Mouse (Mus musculus): ENCODE measurements around the gene Etfb. TPM values are rescaled to one million over a fixed set of nuclear protein-coding genes. Genes with fewer than 3 reads are reported as not detected.

Gene Etfb
- polyA plus RNA-seq, 1 experiment from 2014 or later: 505 TPM

- 91% methylated on average over 14 of the region's 14 CpGs for WGBS
- H3K9me3 ChIP-seq: no peaks in the 10 kb centered on the region
- H3K27ac ChIP-seq: no peak overlapping the region
- 0 out of 2 replicates have a peak, but pooled peaks cover 4% of the 10 kb centered on the region for H3K4me1 ChIP-seq
- no peaks in the 10 kb centered on the region for H3K27me3 ChIP-seq (ENCODE audit: insufficient read depth, poor library complexity, severe bottlenecking)
- H3K4me3 ChIP-seq: no peak overlapping the region
- DNase-seq (ENCODE audit: low spot score): no peak
- H3K36me3 ChIP-seq: peaks cover 73% of the 10 kb centered on the region
Observed at GRCm38 (mm10) chr7:43453599-43454355, 9.9 kb downstream of the Etfb start.

DNA sequence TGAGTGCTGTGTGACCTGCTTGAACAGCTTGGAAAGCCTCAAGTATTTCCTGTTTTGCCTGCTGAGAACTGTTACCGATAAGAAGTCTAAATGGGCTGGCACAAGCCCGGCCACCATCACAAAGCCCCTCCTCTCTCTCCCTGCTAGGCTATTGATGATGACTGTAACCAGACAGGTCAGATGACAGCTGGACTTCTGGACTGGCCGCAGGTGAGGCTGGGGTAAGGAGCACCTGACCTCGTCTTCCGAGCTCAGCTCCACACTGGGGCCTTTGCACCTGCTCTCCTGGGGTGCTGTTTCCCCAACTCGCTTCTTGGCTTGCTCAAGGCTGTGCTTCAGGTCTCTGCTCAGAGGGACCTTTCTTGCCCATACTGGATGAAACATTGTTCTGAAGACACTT lies 10.5 kb downstream of the Etfb start:
- Histone ChIP-seq H3K4me1 (0 out of 2 replicates have a peak, but pooled peaks cover 2% of the 10 kb centered on the region), H3K9me3 (no peaks in the 10 kb centered on the region), H3K36me3 (peaks cover 73% of the 10 kb centered on the region), H3K4me3 (no peak overlapping the region), H3K27me3 (ENCODE audit: insufficient read depth, poor library complexity, severe bottlenecking) (no peaks in the 10 kb centered on the region), H3K27ac (no peak overlapping the region)
- WGBS: 77% methylated on average over 6 of the region's 6 CpGs
- no peak for DNase-seq (ENCODE audit: low spot score)

DNA sequence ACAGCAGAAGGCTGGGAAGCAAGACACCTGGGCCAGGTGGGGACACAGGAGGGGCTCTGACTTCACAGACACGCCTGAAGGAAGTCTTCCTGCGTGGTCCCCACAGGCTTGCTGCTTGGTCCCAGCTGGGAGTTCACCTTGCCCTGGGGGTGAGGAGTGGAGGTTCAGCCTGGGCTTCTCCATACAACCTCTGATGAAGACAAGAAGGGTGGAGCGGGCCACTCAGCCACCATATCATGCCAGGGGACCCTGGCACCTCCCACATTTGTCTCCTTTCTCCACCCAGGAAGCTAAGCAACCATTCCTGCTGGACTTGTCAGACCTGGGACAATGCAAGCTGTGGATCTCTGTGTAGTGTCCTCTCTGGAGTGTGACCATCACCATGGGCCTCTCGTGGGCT lies 19.0 kb downstream of the Etfb start, which contains the start of gene Vsig10l:
Gene Vsig10l (plus strand): TSS at position 301 of the 400 bp plus-strand sequence.
- Histone ChIP-seq H3K27me3 (ENCODE audit: insufficient read depth, poor library complexity, severe bottlenecking) (peaks cover 39% of the 10 kb centered on the region), H3K36me3 (peaks cover 2% of the 10 kb centered on the region), H3K4me3 (no peak within 1 kb of the TSS), H3K4me1 (peaks cover 19% of the 10 kb centered on the region), H3K9me3 (no peaks in the 10 kb centered on the region), H3K27ac (no peak within 1 kb of the TSS)
- 62% methylated on average over 4 of the region's 4 CpGs for WGBS
- no peak for DNase-seq (ENCODE audit: low spot score)

DNA sequence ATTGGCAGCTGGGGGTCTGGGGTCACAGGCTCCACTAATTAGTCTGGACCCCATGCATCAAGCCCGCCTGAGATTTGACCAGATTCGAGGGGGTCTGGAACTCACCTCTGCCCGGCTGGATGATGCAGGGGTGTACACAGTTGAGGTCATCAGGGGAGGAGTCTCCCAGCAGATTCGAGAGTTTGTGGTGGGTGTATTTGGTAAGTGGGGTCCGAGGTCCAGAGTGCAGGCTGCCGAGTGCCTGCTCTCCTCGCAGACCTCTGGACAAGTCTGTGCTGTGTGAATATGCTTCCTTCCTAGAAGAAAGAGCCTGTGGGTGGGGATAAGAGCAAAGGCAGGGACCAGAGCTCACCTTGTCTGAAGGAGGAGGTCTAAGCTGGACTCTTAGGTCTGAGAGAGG lies 20.1 kb downstream of the Etfb start:
- peaks cover 19% of the 10 kb centered on the region for H3K4me1 ChIP-seq
- no peak overlapping the region for H3K27ac ChIP-seq
- H3K36me3 ChIP-seq: no peaks in the 10 kb centered on the region
- no peak for DNase-seq (ENCODE audit: low spot score)
- H3K27me3 ChIP-seq (ENCODE audit: insufficient read depth, poor library complexity, severe bottlenecking): peaks cover 41% of the 10 kb centered on the region
- 79% methylated on average over 7 of the region's 7 CpGs for WGBS
- H3K4me3 ChIP-seq: no peak overlapping the region
- H3K9me3 ChIP-seq: no peaks in the 10 kb centered on the region

DNA sequence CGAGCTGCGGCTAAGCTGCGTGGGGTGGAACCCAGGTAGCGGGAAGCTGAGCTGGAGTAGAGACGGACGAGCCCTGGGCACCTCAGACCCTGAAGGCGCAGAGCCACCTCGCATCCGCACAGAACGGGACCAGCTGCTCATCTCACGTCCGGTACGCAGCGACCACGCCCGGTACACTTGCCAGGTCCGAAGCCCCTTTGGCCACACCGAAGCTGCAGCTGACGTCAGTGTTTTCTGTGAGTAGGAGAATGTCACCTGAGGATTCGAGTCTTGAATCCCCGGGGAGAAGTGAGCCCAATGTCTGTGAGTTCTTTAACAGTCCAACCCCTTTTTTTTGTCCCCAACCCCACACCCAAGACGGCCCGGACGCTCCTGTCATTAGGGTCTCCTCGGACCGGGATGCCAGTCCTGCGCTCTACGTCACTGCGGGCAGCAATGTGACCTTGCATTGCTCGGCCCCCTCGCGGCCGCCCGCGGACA lies 21.0 kb downstream of the Etfb start:
- 9% methylated on average over 35 of the region's 35 CpGs for WGBS
- peak overlapping the region; percentile 59 for H3K4me3 ChIP-seq
- peak overlapping the region; percentile 79 for H3K27ac ChIP-seq
- H3K4me1 ChIP-seq: peaks cover 19% of the 10 kb centered on the region
- peaks cover 41% of the 10 kb centered on the region for H3K27me3 ChIP-seq (ENCODE audit: insufficient read depth, poor library complexity, severe bottlenecking)
- DNase-seq (ENCODE audit: low spot score): no peak
- H3K9me3 ChIP-seq: no peaks in the 10 kb centered on the region
- H3K36me3 ChIP-seq: no peaks in the 10 kb centered on the region

- DNase-seq (ENCODE audit: low spot score): peak; percentile 96
- peak overlapping the region; percentile 79 for H3K27ac ChIP-seq
- no peaks in the 10 kb centered on the region for H3K9me3 ChIP-seq
- H3K4me3 ChIP-seq: peak overlapping the region; percentile 59
- WGBS: 1% methylated on average over 33 of the region's 33 CpGs
- no peaks in the 10 kb centered on the region for H3K36me3 ChIP-seq
- peaks cover 41% of the 10 kb centered on the region for H3K27me3 ChIP-seq (ENCODE audit: insufficient read depth, poor library complexity, severe bottlenecking)
- peaks cover 19% of the 10 kb centered on the region for H3K4me1 ChIP-seq
Observed at GRCm38 (mm10) chr7:43465344-43466098, 21.6 kb downstream of the Etfb start.

DNA sequence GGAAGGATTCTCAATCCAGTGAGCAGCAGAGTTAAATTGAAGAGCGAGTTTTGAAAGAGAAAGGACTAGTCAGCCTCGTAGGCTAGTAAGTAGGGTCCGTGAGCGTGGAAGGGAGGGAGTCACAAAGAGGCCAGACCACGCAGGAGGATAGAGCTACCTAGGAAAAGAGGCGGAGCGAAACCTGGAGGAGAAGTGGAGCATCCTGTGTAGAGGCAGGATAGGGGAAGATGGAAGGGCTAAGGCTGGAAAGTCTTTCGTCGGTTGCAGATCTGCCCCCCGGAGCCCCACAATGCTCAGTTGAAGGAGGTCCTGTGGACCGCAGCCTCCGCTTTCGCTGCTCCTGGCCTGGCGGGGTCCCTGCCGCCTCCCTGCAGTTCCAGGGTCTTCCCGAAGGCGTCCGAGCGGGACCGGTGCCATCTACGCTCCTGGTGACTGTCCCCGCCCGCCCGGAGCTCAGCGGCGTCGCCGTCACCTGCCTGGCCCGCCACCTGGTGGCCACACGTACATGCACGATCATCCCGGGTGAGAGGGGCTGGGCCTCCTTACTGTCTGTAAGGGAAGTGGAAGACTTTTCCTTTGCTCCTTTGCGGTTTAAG lies 22.3 kb downstream of the Etfb start:
- H3K27me3 ChIP-seq (ENCODE audit: insufficient read depth, poor library complexity, severe bottlenecking): peaks cover 41% of the 10 kb centered on the region
- under 1% methylated on average over 33 of the region's 33 CpGs for WGBS
- DNase-seq (ENCODE audit: low spot score): peak; percentile 89
- H3K36me3 ChIP-seq: no peaks in the 10 kb centered on the region
- peak overlapping the region; percentile 36; the same call in 1 of the 2 replicates for H3K27ac ChIP-seq
- peaks cover 19% of the 10 kb centered on the region for H3K4me1 ChIP-seq
- H3K4me3 ChIP-seq: peak overlapping the region; percentile 59
- no peaks in the 10 kb centered on the region for H3K9me3 ChIP-seq

DNA sequence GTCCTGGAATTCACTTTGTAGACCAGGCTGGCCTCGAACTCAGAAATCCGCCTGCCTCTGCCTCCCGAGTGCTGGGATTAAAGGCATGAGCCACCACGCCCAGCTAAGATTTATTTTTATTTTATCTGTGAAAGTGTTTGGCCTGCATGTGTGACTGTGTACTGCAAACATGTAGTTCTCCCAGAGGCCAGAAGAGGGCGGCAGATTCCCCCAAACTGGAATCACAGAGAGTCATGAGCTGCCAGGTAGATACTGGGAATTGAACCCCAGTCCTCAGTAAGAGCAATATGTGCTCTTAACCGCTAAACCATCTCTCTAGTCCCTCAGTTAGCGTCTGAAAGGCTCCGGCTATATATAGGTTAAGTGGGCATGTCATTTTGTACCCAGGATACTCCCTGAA lies 26.5 kb downstream of the Etfb start:
- Histone ChIP-seq H3K27me3 (ENCODE audit: insufficient read depth, poor library complexity, severe bottlenecking) (peaks cover 39% of the 10 kb centered on the region), H3K27ac (no peak overlapping the region), H3K4me3 (no peak overlapping the region), H3K4me1 (peaks cover 10% of the 10 kb centered on the region), H3K9me3 (no peaks in the 10 kb centered on the region), H3K36me3 (no peaks in the 10 kb centered on the region)
- 37% methylated on average over 8 of the region's 8 CpGs for WGBS
- no peak for DNase-seq (ENCODE audit: low spot score)

DNA sequence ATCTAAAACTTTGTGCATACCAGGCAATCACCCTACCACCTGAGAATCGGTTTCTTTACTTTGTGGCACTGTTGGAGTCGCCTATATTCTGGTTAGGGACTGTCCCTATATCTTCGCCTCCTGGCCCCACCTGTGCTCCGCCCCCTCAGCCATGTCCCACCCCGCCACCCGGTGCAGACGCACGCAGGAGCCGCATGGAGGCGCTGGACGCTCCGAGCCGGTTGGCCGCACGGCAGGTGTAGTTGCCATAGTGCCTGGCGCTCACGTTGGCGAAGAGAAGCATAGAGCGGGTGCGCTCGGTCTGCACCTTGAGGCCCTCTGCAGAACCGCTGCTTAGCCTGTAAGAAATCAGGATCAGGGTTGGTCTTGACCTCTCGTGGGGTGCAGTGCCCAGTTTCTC lies 31.8 kb downstream of the Etfb start:
- H3K36me3 ChIP-seq: no peaks in the 10 kb centered on the region
- no peak overlapping the region; the same call in 1 of the 2 replicates for H3K4me3 ChIP-seq
- 4% methylated on average over 23 of the region's 23 CpGs for WGBS
- H3K27me3 ChIP-seq (ENCODE audit: insufficient read depth, poor library complexity, severe bottlenecking): peaks cover 68% of the 10 kb centered on the region
- no peak overlapping the region for H3K27ac ChIP-seq
- H3K9me3 ChIP-seq: no peaks in the 10 kb centered on the region
- no peak for DNase-seq (ENCODE audit: low spot score)
- peaks cover 14% of the 10 kb centered on the region for H3K4me1 ChIP-seq

- no peak for DNase-seq (ENCODE audit: low spot score)
- Histone ChIP-seq H3K4me3 (peak overlapping the region; percentile 38), H3K4me1 (peaks cover 14% of the 10 kb centered on the region), H3K36me3 (no peaks in the 10 kb centered on the region), H3K27me3 (ENCODE audit: insufficient read depth, poor library complexity, severe bottlenecking) (peaks cover 68% of the 10 kb centered on the region), H3K27ac (no peak overlapping the region), H3K9me3 (no peaks in the 10 kb centered on the region)
- 4% methylated on average over 13 of the region's 13 CpGs for WGBS
Observed at GRCm38 (mm10) chr7:43476376-43476775, 32.5 kb downstream of the Etfb start.

- no peaks in the 10 kb centered on the region for H3K9me3 ChIP-seq
- H3K4me1 ChIP-seq: peaks cover 11% of the 10 kb centered on the region
- no peak overlapping the region for H3K4me3 ChIP-seq
- H3K27ac ChIP-seq: no peak overlapping the region
- DNase-seq (ENCODE audit: low spot score): no peak
- no peaks in the 10 kb centered on the region for H3K36me3 ChIP-seq
- peaks cover 31% of the 10 kb centered on the region for H3K27me3 ChIP-seq (ENCODE audit: insufficient read depth, poor library complexity, severe bottlenecking)
- WGBS: 70% methylated on average over 3 of the region's 3 CpGs
Observed at GRCm38 (mm10) chr7:43481191-43481590, 37.3 kb downstream of the Etfb start.

DNA sequence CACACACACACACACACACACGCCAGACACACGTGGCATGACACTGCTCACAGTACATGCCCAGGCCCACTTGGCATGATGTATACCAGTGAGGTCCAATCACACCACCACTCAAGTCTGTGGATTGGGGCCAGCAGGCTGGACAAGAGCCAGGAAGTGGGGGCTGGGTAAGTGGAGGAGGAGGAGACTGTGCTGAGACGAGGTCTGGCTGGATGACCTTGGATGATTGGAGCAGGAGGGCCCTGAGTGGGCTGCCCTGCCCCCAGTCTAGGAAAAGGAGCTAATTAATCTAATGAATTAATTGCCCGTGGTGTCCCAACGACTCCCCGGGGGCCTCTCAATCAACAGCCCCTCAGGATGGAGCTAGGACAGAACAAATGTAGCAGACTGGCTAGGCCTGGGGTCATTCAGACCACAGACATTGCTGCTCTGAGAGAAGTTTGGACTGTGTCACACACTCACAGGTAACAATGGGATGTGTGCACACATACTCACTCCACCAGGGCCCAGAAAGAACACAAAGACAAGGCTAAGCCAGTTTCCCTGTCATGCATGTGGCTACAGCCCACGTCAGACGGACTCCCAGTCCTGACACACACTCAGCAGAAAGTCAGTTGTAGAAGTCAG lies 38.3 kb downstream of the Etfb start:
- WGBS: 67% methylated on average over 8 of the region's 8 CpGs

More for the DNA sequence above, 38.3 kb downstream of the Etfb start:
- no peaks in the 10 kb centered on the region for H3K36me3 ChIP-seq
- no peak overlapping the region for H3K27ac ChIP-seq
- 0 out of 2 replicates have a peak, but pooled peaks cover 2% of the 10 kb centered on the region for H3K4me1 ChIP-seq
- H3K9me3 ChIP-seq: no peaks in the 10 kb centered on the region
- H3K27me3 ChIP-seq (ENCODE audit: insufficient read depth, poor library complexity, severe bottlenecking): peaks cover 21% of the 10 kb centered on the region
- H3K4me3 ChIP-seq: no peak overlapping the region
- DNase-seq (ENCODE audit: low spot score): no peak

Measured in heart, embryonic 10.5 days (tissue).